Mouse (Mus musculus) kidney, embryonic 16.5 days (tissue): ENCODE results near the gene Mrrf. TPM values are rescaled to one million over a fixed set of nuclear protein-coding genes. Genes with fewer than 3 reads are reported as not detected.
"Not testable (repeated sequence)": the region's sequence is repeated elsewhere in the genome, so short reads cannot be mapped to it uniquely, and the experiment has no call there.

Experiments
- ATAC-seq: fragments of 200-750 bp; cut with Nextera tagmentation; 2 replicates; pipeline ENCODE4 v1.8.0; 2017; ENCODE audit warnings: moderate TSS enrichment; ENCODE audit not compliant: low FRiP score, low TSS enrichment
- H3K27ac ChIP-seq: fragments of 300-500 bp; sonication (generic); 2 replicates; pipeline ENCODE4 v1.5.1; 2014; ENCODE audit warnings: low read length
- H3K27me3 ChIP-seq: fragments of 300-500 bp; sonication (generic); 2 replicates; pipeline ENCODE4 v1.6.1; 2014; ENCODE audit warnings: low read length, control low read depth, mixed read lengths; ENCODE audit not compliant: insufficient read depth
- H3K36me3 ChIP-seq: fragments of 300-500 bp; sonication (generic); 2 replicates; pipeline ENCODE4 v1.6.1; 2014; ENCODE audit warnings: low read length, control low read depth, mixed read lengths; ENCODE audit not compliant: insufficient read depth
- H3K4me1 ChIP-seq: fragments of 300-500 bp; sonication (generic); 2 replicates; pipeline ENCODE4 v1.6.1; 2014; ENCODE audit warnings: low read length, control low read depth, mixed read lengths; ENCODE audit not compliant: insufficient read depth
- H3K4me2 ChIP-seq: fragments of 300-500 bp; sonication (generic); replicated peaks from 2 replicates; pipeline ENCODE4 v1.6.1; 2014; ENCODE audit warnings: low read depth, low read length
- H3K4me3 ChIP-seq: fragments of 300-500 bp; sonication (generic); 2 replicates; pipeline ENCODE4 v1.5.1; 2014; ENCODE audit warnings: mild to moderate bottlenecking, low read length
- H3K9ac ChIP-seq: fragments of 300-500 bp; sonication (generic); replicated peaks from 2 replicates; pipeline ENCODE4 v1.6.1; 2014; ENCODE audit warnings: low read length
- H3K9me3 ChIP-seq: fragments of 300-500 bp; sonication (generic); 2 replicates; pipeline ENCODE4 v1.6.1; 2016; ENCODE audit warnings: low read length, control low read depth
- WGBS: fragments of 180-500 bp; shearing (Covaris S2); extraction: QIAGEN DNeasy Blood & Tissue Kit; methylation state at CpG from one replicate; pipeline ENCODE4 v1.1.7; 2014; 5-methylcytosine and 5-hydroxymethylcytosine counted together
- polyA plus RNA-seq: library from polyadenylated mRNA; unstranded; fragments of >200 nt; fragmentation: Nextera tagmentation; extraction: Ambion mirVana; gene quantifications from 2 replicates; pipeline ENCODE4 v1.2.1, GENCODE M21; 2015

Mrrf gene
- polyA plus RNA-seq, 1 experiment from 2014 or later = 31.7 TPM

GRCm38 (mm10) chr2:36127973-36128372, 8.2 kb upstream of the Mrrf start:
- H3K27me3 ChIP-seq = no peaks in the 10 kb centered on the region
- H3K4me2 ChIP-seq = no peak overlapping the region
- H3K9me3 ChIP-seq = no peaks in the 10 kb centered on the region
- no peak overlapping the region for H3K9ac ChIP-seq
- 74% methylated on average over 4 of the region's 4 CpGs for WGBS
- H3K4me1 ChIP-seq = no peaks in the 10 kb centered on the region
- ATAC-seq = no peak
- no peak overlapping the region for H3K27ac ChIP-seq
- no peak overlapping the region for H3K4me3 ChIP-seq
- H3K36me3 ChIP-seq = peaks cover 48% of the 10 kb centered on the region

- H3K27me3 ChIP-seq = no peaks in the 10 kb centered on the region
- 87% methylated on average over 3 of the region's 3 CpGs for WGBS
- no peak overlapping the region for H3K9ac ChIP-seq
- ATAC-seq = no peak
- no peaks in the 10 kb centered on the region for H3K9me3 ChIP-seq
- no peak overlapping the region for H3K4me2 ChIP-seq
- H3K27ac ChIP-seq = no peak overlapping the region
- H3K36me3 ChIP-seq = peaks cover 51% of the 10 kb centered on the region
- no peaks in the 10 kb centered on the region for H3K4me1 ChIP-seq
- no peak overlapping the region for H3K4me3 ChIP-seq
Observed at GRCm38 (mm10) chr2:36129051-36129450, 7.1 kb upstream of the Mrrf start.

- Histone ChIP-seq H3K4me2 (peak overlapping the region; percentile 78), H3K9ac (peak overlapping the region; percentile 88), H3K27me3 (no peaks in the 10 kb centered on the region), H3K4me1 (peaks cover 30% of the 10 kb centered on the region), H3K27ac (peak overlapping the region; percentile 89), H3K36me3 (peaks cover 24% of the 10 kb centered on the region), H3K9me3 (no peaks in the 10 kb centered on the region), H3K4me3 (peak overlapping the region; percentile 79)
- ATAC-seq = no peak
- WGBS = 2% methylated on average over 4 of the region's 4 CpGs
Observed at GRCm38 (mm10) chr2:36135887-36136286, 302 bp upstream of the Mrrf start.

GRCm38 (mm10) chr2:36139096-36139495, 2.9 kb downstream of the Mrrf start:
- ATAC-seq = no peak
- Histone ChIP-seq H3K9ac (no peak overlapping the region), H3K36me3 (peaks cover 8% of the 10 kb centered on the region; the same call in 1 of the 2 replicates), H3K27me3 (no peaks in the 10 kb centered on the region), H3K27ac (peak overlapping the region; percentile 60), H3K9me3 (no peaks in the 10 kb centered on the region), H3K4me1 (peaks cover 30% of the 10 kb centered on the region), H3K4me3 (no peak overlapping the region), H3K4me2 (no peak overlapping the region)
- 46% methylated on average over 2 of the region's 2 CpGs for WGBS

- Histone ChIP-seq H3K27me3 (no peaks in the 10 kb centered on the region), H3K4me3 (no peak overlapping the region), H3K27ac (no peak overlapping the region), H3K4me1 (no peaks in the 10 kb centered on the region), H3K4me2 (no peak overlapping the region), H3K36me3 (peaks cover 6% of the 10 kb centered on the region), H3K9ac (no peak overlapping the region), H3K9me3 (no peaks in the 10 kb centered on the region)
- no peak for ATAC-seq
- WGBS = 39% methylated on average over 7 of the region's 7 CpGs
Observed at GRCm38 (mm10) chr2:36148876-36149365, 12.7 kb downstream of the Mrrf start.

GRCm38 (mm10) chr2:36152401-36152800, 16.2 kb downstream of the Mrrf start:
- H3K4me2 ChIP-seq, H3K27me3 ChIP-seq, H3K9ac ChIP-seq, H3K4me1 ChIP-seq, H3K9me3 ChIP-seq, H3K27ac ChIP-seq, ATAC-seq, H3K4me3 ChIP-seq: not testable (repeated sequence)
- peaks cover 13% of the 10 kb centered on the region for H3K36me3 ChIP-seq
- WGBS = 94% methylated on average over 4 of the region's 4 CpGs

- no peaks in the 10 kb centered on the region for H3K27me3 ChIP-seq
- 81% methylated on average over 1 of the region's 1 CpGs for WGBS
- ATAC-seq = no peak
- no peaks in the 10 kb centered on the region for H3K4me1 ChIP-seq
- no peaks in the 10 kb centered on the region for H3K9me3 ChIP-seq
- H3K36me3 ChIP-seq = peaks cover 10% of the 10 kb centered on the region
- no peak overlapping the region for H3K4me2 ChIP-seq
- no peak overlapping the region for H3K9ac ChIP-seq
- H3K4me3 ChIP-seq = no peak overlapping the region
- H3K27ac ChIP-seq = no peak overlapping the region
Observed at GRCm38 (mm10) chr2:36157461-36157860, 21.3 kb downstream of the Mrrf start.

- 89% methylated on average over 4 of the region's 4 CpGs for WGBS
- Histone ChIP-seq H3K27me3 (no peaks in the 10 kb centered on the region), H3K9ac (no peak overlapping the region), H3K4me3 (no peak overlapping the region), H3K4me2 (no peak overlapping the region), H3K27ac (no peak overlapping the region), H3K9me3 (no peaks in the 10 kb centered on the region), H3K36me3 (peaks cover 5% of the 10 kb centered on the region), H3K4me1 (no peaks in the 10 kb centered on the region)
- ATAC-seq = no peak
Observed at GRCm38 (mm10) chr2:36159336-36159735, 23.1 kb downstream of the Mrrf start.

GRCm38 (mm10) chr2:36167990-36168618, 31.9 kb downstream of the Mrrf start:
- no peak overlapping the region for H3K4me2 ChIP-seq
- no peak overlapping the region for H3K4me3 ChIP-seq
- no peaks in the 10 kb centered on the region for H3K36me3 ChIP-seq
- no peak overlapping the region for H3K27ac ChIP-seq
- 70% methylated on average over 1 of the region's 1 CpGs for WGBS
- H3K27me3 ChIP-seq = no peaks in the 10 kb centered on the region
- H3K4me1 ChIP-seq = 0 out of 2 replicates have a peak, but pooled peaks cover 3% of the 10 kb centered on the region
- no peak overlapping the region for H3K9ac ChIP-seq
- no peaks in the 10 kb centered on the region for H3K9me3 ChIP-seq
- no peak for ATAC-seq

GRCm38 (mm10) chr2:36169176-36169575, 33.0 kb downstream of the Mrrf start:
- 77% methylated on average over 4 of the region's 4 CpGs for WGBS
- Histone ChIP-seq H3K27me3 (no peaks in the 10 kb centered on the region), H3K9ac (no peak overlapping the region), H3K4me3 (no peak overlapping the region), H3K36me3 (no peaks in the 10 kb centered on the region), H3K27ac (no peak overlapping the region), H3K4me1 (0 out of 2 replicates have a peak, but pooled peaks cover 8% of the 10 kb centered on the region), H3K4me2 (no peak overlapping the region), H3K9me3 (no peaks in the 10 kb centered on the region)
- ATAC-seq = no peak
